Mouse (Mus musculus) cerebellum, adult (tissue): Measurements from ENCODE around the gene Dynlt1b.
A peak's percentile ranks its signal among the peaks of the same experiment; 100 is the strongest.
"Not testable (repeated sequence)": the region's sequence is repeated elsewhere in the genome, so short reads cannot be mapped to it uniquely, and the experiment has no call there.

Experiments
- ATAC-seq: cut with Nextera tagmentation; 2 replicates; pipeline ENCODE4 v1.9.2; 2017; ENCODE audit warnings: mild to moderate bottlenecking, moderate library complexity, mixed read lengths; ENCODE audit not compliant: insufficient number of reproducible peaks, low FRiP score, low TSS enrichment

Dynlt1b gene

GRCm38 (mm10) chr17:6429945-6430344 lies at the start of gene Dynlt1b:
TSS of gene Dynlt1b (plus strand) at chr17:6430112.
- peak; percentile 94 for ATAC-seq

- ATAC-seq, result 0 out of 2 replicates have a peak, but pooled peaks have one; percentile 23
Observed at GRCm38 (mm10) chr17:6380182-6380841, 49.6 kb upstream of the Dynlt1b start.

GRCm38 (mm10) chr17:6381071-6381682 lies 48.7 kb upstream of the Dynlt1b start:
- not testable (repeated sequence) for ATAC-seq

GRCm38 (mm10) chr17:6386927-6387326 lies 43.0 kb upstream of the Dynlt1b start:
- ATAC-seq, result peak; percentile 74

GRCm38 (mm10) chr17:6387380-6387911 lies 42.5 kb upstream of the Dynlt1b start:
- ATAC-seq, result not testable (repeated sequence)

- not testable (repeated sequence) for ATAC-seq
Observed at GRCm38 (mm10) chr17:6389463-6389862, 40.4 kb upstream of the Dynlt1b start.

- not testable (repeated sequence) for ATAC-seq
Observed at GRCm38 (mm10) chr17:6390731-6391130, 39.2 kb upstream of the Dynlt1b start.

GRCm38 (mm10) chr17:6391736-6392135 lies 38.2 kb upstream of the Dynlt1b start:
- ATAC-seq, result not testable (repeated sequence)

- peak; percentile 41; the same call in 1 of the 2 replicates for ATAC-seq
Observed at GRCm38 (mm10) chr17:6392473-6393340, 37.2 kb upstream of the Dynlt1b start.

- not testable (repeated sequence) for ATAC-seq
Observed at GRCm38 (mm10) chr17:6398079-6398478, 31.8 kb upstream of the Dynlt1b start.

- ATAC-seq, result not testable (repeated sequence)
Observed at GRCm38 (mm10) chr17:6398816-6399215, 31.1 kb upstream of the Dynlt1b start.

- not testable (repeated sequence) for ATAC-seq
Observed at GRCm38 (mm10) chr17:6399281-6400096, 30.4 kb upstream of the Dynlt1b start.

- not testable (repeated sequence) for ATAC-seq
Observed at GRCm38 (mm10) chr17:6400097-6400489, 29.8 kb upstream of the Dynlt1b start.

- not testable (repeated sequence) for ATAC-seq
Observed at GRCm38 (mm10) chr17:6404493-6404892, 25.4 kb upstream of the Dynlt1b start.

GRCm38 (mm10) chr17:6406972-6407371 lies 22.9 kb upstream of the Dynlt1b start:
- ATAC-seq, result not testable (repeated sequence)

GRCm38 (mm10) chr17:6410713-6411213 lies 19.1 kb upstream of the Dynlt1b start:
- not testable (repeated sequence) for ATAC-seq

GRCm38 (mm10) chr17:6417118-6417517 lies 12.8 kb upstream of the Dynlt1b start:
- not testable (repeated sequence) for ATAC-seq

- ATAC-seq, result not testable (repeated sequence)
Observed at GRCm38 (mm10) chr17:6420557-6420956, 9.4 kb upstream of the Dynlt1b start.

- not testable (repeated sequence) for ATAC-seq
Observed at GRCm38 (mm10) chr17:6421547-6422326, 8.2 kb upstream of the Dynlt1b start.
